Mouse (Mus musculus) G1E (cell line): ENCODE measurements around the gene Mgat3.

Experiments
- CTCF ChIP-seq: IDR thresholded peaks from 2 replicates; pipeline ENCODE4 v1.5.1; 2012; ENCODE audit warnings: low read depth, low read length, inconsistent platforms, mixed read lengths
- GATA1 ChIP-seq: IDR thresholded peaks from 2 replicates; pipeline ENCODE4 v1.6.1; 2012; ENCODE audit warnings: borderline replicate concordance, low read length, inconsistent platforms, mixed read lengths
- GATA2 ChIP-seq: IDR thresholded peaks from 2 replicates; pipeline ENCODE4 v1.6.1; 2012; ENCODE audit warnings: low read depth, low read length, inconsistent platforms, borderline replicate concordance
- POLR2AphosphoS5 ChIP-seq: IDR thresholded peaks from 2 replicates; pipeline ENCODE4 v1.6.1; 2012; ENCODE audit warnings: low read depth, low read length, inconsistent platforms; ENCODE audit not compliant: insufficient replicate concordance
- TAL1 ChIP-seq: conservative IDR thresholded peaks from 2 replicates; pipeline ENCODE4 v1.6.1; 2012; ENCODE audit warnings: low read depth, low read length, inconsistent platforms, mixed read lengths

DNA sequence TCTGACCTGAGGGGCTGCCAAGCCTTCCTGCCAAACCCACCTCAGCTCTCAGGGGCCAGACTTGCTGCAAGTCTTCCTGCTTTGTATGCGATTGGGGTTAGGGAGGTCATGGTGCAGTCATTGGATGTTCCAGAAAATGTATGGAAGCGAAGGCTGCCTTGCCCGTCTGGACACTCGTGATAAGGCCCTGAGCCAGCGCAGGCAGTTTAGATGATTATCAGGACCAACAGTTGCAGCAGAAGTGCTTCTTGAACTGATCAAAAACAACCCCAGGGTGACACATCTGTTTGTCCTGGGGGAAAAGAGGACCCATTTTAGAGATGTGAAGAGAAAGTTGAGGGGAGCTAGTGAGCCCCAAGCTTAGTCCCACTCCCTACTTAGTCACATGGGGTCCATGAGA, 42.8 kb upstream of the Mgat3 start:
- no peak for TF ChIP-seq CTCF
- no peak for TF ChIP-seq POLR2AphosphoS5
- peak; percentile 68; the same call in 1 of the 2 replicates for TF ChIP-seq GATA2
- no peak for TF ChIP-seq GATA1
- peak; percentile 98 for TF ChIP-seq TAL1
